Mouse (Mus musculus) liver, embryonic 14.5 days (tissue): ENCODE measurements around the gene Ugt1a6b. TPM values are rescaled to one million over a fixed set of nuclear protein-coding genes. Genes with fewer than 3 reads are reported as not detected.

Source experiments
- ATAC-seq: fragments of 200-750 bp; cut with Nextera tagmentation; 2 replicates; pipeline ENCODE4 v1.8.0; 2017; ENCODE audit warnings: moderate number of reproducible peaks, mild to moderate bottlenecking, moderate library complexity; ENCODE audit not compliant: insufficient read depth
- DNase-seq, 3 experiments: peaks; one replicate each; pipeline ENCODE4 v3.0.0-alpha.2; 2012 to 2013; ENCODE audit warnings: low read depth in 3 of 3, low spot score in 3 of 3
- H3K27ac ChIP-seq: fragments of 300-500 bp; sonication (generic); 2 replicates; pipeline ENCODE4 v1.5.1; 2014; ENCODE audit warnings: moderate library complexity, mild to moderate bottlenecking, control low read depth, inconsistent platforms
- H3K27me3 ChIP-seq: fragments of 300-500 bp; sonication (generic); 2 replicates; pipeline ENCODE4 v1.6.1; 2014; ENCODE audit warnings: mild to moderate bottlenecking, low read length, moderate library complexity; ENCODE audit not compliant: control insufficient read depth, insufficient read depth
- H3K36me3 ChIP-seq: fragments of 300-500 bp; sonication (generic); replicated peaks from 2 replicates; pipeline ENCODE4 v1.6.1; 2014; ENCODE audit warnings: low read depth; ENCODE audit not compliant: control insufficient read depth, insufficient read depth
- H3K4me1 ChIP-seq, 2 experiments: fragments of 200-500 bp in 1 of 2; fragments of 300-500 bp in 1 of 2; sonication (generic) in 1 of 2; replicated peaks; 2 replicates each; pipeline ENCODE4 v1.6.1; 2012 to 2014; ENCODE audit warnings: antibody characterized with exemption in 1 of 2, inconsistent platforms in 1 of 2, low read length in 1 of 2; ENCODE audit not compliant: control insufficient read depth in 2 of 2, insufficient read depth in 2 of 2
- H3K4me2 ChIP-seq: fragments of 300-500 bp; sonication (generic); 2 replicates; pipeline ENCODE4 v1.6.1; 2014; ENCODE audit warnings: low read depth, mild to moderate bottlenecking, control low read depth, moderate library complexity
- H3K4me3 ChIP-seq, 2 experiments: fragments of 200-500 bp in 1 of 2; fragments of 300-500 bp in 1 of 2; sonication (generic) in 1 of 2; 2 replicates each; pipeline ENCODE4 v1.5.1; 2012 to 2014; ENCODE audit warnings: low read depth in 2 of 2, low read length in 2 of 2, mild to moderate bottlenecking in 2 of 2, control low read depth in 1 of 2, inconsistent platforms in 1 of 2, moderate library complexity in 1 of 2; ENCODE audit not compliant: insufficient read depth in 1 of 2
- H3K9ac ChIP-seq: fragments of 300-500 bp; sonication (generic); replicated peaks from 2 replicates; pipeline ENCODE4 v1.6.1; 2014; ENCODE audit warnings: mild to moderate bottlenecking, control low read depth, moderate library complexity
- H3K9me3 ChIP-seq: fragments of 300-500 bp; sonication (generic); 2 replicates; pipeline ENCODE4 v1.6.1; 2016; ENCODE audit warnings: low read length, mixed read lengths; ENCODE audit not compliant: control insufficient read depth
- CTCF ChIP-seq: IDR thresholded peaks from 2 replicates; pipeline ENCODE4 v1.5.1; 2016; ENCODE audit warnings: antibody characterized with exemption, low read depth, control low read depth
- EP300 ChIP-seq: IDR thresholded peaks from 2 replicates; pipeline ENCODE4 v1.6.1; 2016; ENCODE audit warnings: antibody characterized with exemption, low read depth
- WGBS: fragments of 180-500 bp; shearing (Covaris S2); extraction: QIAGEN DNeasy Blood & Tissue Kit; methylation state at CpG from one replicate; pipeline ENCODE4 v1.1.7; 2014; ENCODE audit not compliant: insufficient replicate concordance; 5-methylcytosine and 5-hydroxymethylcytosine counted together
- polyA plus RNA-seq, 2 experiments: library from polyadenylated mRNA; depleted of rRNA in 1 of 2; stranded (reverse) in 1 of 2; unstranded in 1 of 2; fragments of >200 nt; fragmentation: Nextera tagmentation in 1 of 2; extraction: Ambion mirVana in 1 of 2; gene quantifications; 2 replicates each; pipeline versions ENCODE4 v1.2.1 to v1.2.3; 2012 to 2014

Gene Ugt1a6b
- polyA plus RNA-seq, 2 experiments, result 3.1 to 4.8 TPM

DNA sequence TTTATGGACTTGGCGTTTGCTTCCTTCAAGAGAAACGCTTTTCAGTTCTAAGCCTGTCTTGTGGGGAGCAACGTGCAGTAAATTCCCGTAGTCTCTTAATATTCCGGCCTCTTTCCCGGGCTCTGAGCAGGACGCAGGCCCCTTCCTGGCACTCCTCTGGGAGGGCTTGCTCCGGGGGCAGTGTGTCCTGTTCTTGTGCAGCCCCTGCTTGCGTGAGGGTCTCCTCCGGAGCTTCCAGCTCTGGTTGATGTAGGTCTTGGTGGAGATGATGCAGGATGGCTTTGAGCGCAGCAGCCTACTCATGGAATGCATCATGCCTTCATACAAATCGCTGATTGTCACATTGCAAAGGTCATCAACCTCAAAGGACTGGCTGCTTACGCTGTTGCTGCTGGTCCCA, 163.1 kb downstream of the Ugt1a6b start:
- no peak overlapping the region for H3K27ac ChIP-seq
- H3K9ac ChIP-seq, result no peak overlapping the region
- H3K4me2 ChIP-seq, result no peak overlapping the region
- peaks cover 0 to 14% of the 10 kb centered on the region in 2 experiments; a peak in 2 of 4 replicates for H3K4me1 ChIP-seq
- WGBS, result 82% methylated on average over 13 of the region's 13 CpGs
- no peak for DNase-seq
- H3K4me3 ChIP-seq, result no peak overlapping the region
- no peaks in the 10 kb centered on the region for H3K9me3 ChIP-seq
- TF ChIP-seq CTCF (no peak), EP300 (no peak)
- H3K27me3 ChIP-seq, result no peaks in the 10 kb centered on the region
- H3K36me3 ChIP-seq, result peaks cover 89% of the 10 kb centered on the region
- ATAC-seq, result no peak

DNA sequence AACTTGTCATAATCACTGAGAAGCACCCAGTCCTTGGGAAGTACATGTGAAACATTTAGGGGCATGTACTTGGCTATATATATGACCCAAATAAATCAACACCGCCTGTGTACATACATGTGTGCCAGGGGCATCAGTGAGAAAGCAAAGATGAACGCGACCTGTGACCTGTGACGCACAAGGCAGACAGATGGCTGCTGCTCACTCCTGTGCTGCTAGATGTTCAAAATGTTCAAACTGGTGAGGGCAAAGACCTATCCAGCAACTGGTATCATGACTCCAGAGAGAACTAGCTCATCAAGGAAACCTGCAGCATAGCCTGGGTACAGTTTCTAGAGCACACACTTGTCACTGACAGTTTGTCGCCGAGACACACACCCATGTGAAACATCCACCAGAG, 164.4 kb downstream of the Ugt1a6b start:
- Histone ChIP-seq H3K4me1 (peaks cover 0 to 1% of the 10 kb centered on the region in 2 experiments; a peak in 1 of 4 replicates), H3K9ac (no peak overlapping the region), H3K27ac (no peak overlapping the region), H3K9me3 (no peaks in the 10 kb centered on the region), H3K27me3 (no peaks in the 10 kb centered on the region), H3K36me3 (peaks cover 91% of the 10 kb centered on the region), H3K4me2 (no peak overlapping the region), H3K4me3 (no peak overlapping the region)
- no peak for TF ChIP-seq CTCF
- WGBS, result 85% methylated on average over 6 of the region's 6 CpGs
- no peak for DNase-seq
- ATAC-seq, result no peak

DNA sequence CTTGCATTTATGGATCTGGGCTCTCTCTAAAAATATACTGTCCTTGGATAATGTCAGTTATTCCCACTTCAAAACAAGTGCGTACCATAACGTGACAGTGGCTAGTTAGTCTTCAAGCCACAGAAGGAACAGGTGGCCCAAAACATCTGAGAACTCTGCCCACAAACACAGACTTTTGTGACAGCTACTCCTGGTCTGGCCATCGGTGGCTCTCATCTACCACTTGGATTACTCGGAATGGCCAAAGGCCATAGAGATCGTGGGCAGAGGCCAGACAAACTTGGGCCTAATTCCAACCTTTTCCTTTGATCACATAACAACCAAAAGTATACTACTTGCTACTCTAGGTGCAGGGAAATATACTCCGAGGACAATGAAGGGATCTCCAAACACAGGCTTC, 165.0 kb downstream of the Ugt1a6b start:
- no peak overlapping the region for H3K4me3 ChIP-seq
- 74% methylated on average over 6 of the region's 6 CpGs for WGBS
- no peak for ATAC-seq

More for the DNA sequence above, 165.0 kb downstream of the Ugt1a6b start:
- no peaks in the 10 kb centered on the region for H3K9me3 ChIP-seq
- H3K9ac ChIP-seq, result no peak overlapping the region
- DNase-seq, result no peak
- TF ChIP-seq CTCF (no peak), EP300 (no peak)
- H3K4me1 ChIP-seq, result no peaks in the 10 kb centered on the region
- H3K27me3 ChIP-seq, result no peaks in the 10 kb centered on the region
- no peak overlapping the region for H3K27ac ChIP-seq
- no peak overlapping the region for H3K4me2 ChIP-seq
- H3K36me3 ChIP-seq, result peaks cover 91% of the 10 kb centered on the region

Other genes with a start within 250 kb of the Ugt1a6b start
- gene Dgkd, start 250.0 kb upstream of the Ugt1a6b start, polyA plus RNA-seq (2012; rRNA removed), result 6.9 and 8.0 TPM in 2 replicates
- gene Dgkd, start 250.0 kb upstream of the Ugt1a6b start, polyA plus RNA-seq (2014; fragmentation: Nextera tagmentation; extraction: Ambion mirVana), result 8.1 and 10.2 TPM in 2 replicates
- gene Usp40, start 94.7 kb upstream of the Ugt1a6b start, polyA plus RNA-seq (2012; rRNA removed), result 4.0 and 4.9 TPM in 2 replicates
- gene Usp40, start 94.7 kb upstream of the Ugt1a6b start, polyA plus RNA-seq (2014; fragmentation: Nextera tagmentation; extraction: Ambion mirVana), result 4.5 and 5.3 TPM in 2 replicates
- gene Ugt1a10, start 47.9 kb upstream of the Ugt1a6b start, polyA plus RNA-seq (2012; rRNA removed), result not detected in 2 replicates
- not detected in 2 replicates for gene Ugt1a10, start 47.9 kb upstream of the Ugt1a6b start, polyA plus RNA-seq (2014; fragmentation: Nextera tagmentation; extraction: Ambion mirVana)
- 0.06 and 0.21 TPM in 2 replicates for gene Ugt1a9, start 32.5 kb upstream of the Ugt1a6b start, polyA plus RNA-seq (2012; rRNA removed)
- 0.24 and 0.34 TPM in 2 replicates for gene Ugt1a9, start 32.5 kb upstream of the Ugt1a6b start, polyA plus RNA-seq (2014; fragmentation: Nextera tagmentation; extraction: Ambion mirVana)
- gene Ugt1a8, start 15.4 kb upstream of the Ugt1a6b start, polyA plus RNA-seq (2012; rRNA removed), result not detected in 2 replicates
- gene Ugt1a8, start 15.4 kb upstream of the Ugt1a6b start, polyA plus RNA-seq (2014; fragmentation: Nextera tagmentation; extraction: Ambion mirVana), result not detected in 2 replicates
- 0.58 and 1.1 TPM in 2 replicates for gene Ugt1a7c, start 8.2 kb upstream of the Ugt1a6b start, polyA plus RNA-seq (2012; rRNA removed)
- gene Ugt1a7c, start 8.2 kb upstream of the Ugt1a6b start, polyA plus RNA-seq (2014; fragmentation: Nextera tagmentation; extraction: Ambion mirVana), result 0.97 and 1.8 TPM in 2 replicates
- gene Ugt1a6a, start 31.6 kb downstream of the Ugt1a6b start, polyA plus RNA-seq (2012; rRNA removed), result 3.5 and 3.6 TPM in 2 replicates
- gene Ugt1a6a, start 31.6 kb downstream of the Ugt1a6b start, polyA plus RNA-seq (2014; fragmentation: Nextera tagmentation; extraction: Ambion mirVana), result 7.1 and 8.2 TPM in 2 replicates
- gene Ugt1a5, start 62.8 kb downstream of the Ugt1a6b start, polyA plus RNA-seq (2012; rRNA removed), result 0.11 and 0.15 TPM in 2 replicates
- not detected in 2 replicates for gene Ugt1a5, start 62.8 kb downstream of the Ugt1a6b start, polyA plus RNA-seq (2014; fragmentation: Nextera tagmentation; extraction: Ambion mirVana)
- gene Ugt1a2, start 97.3 kb downstream of the Ugt1a6b start, polyA plus RNA-seq (2012; rRNA removed), result 0.02 and 0.03 TPM in 2 replicates
- not detected in 2 replicates for gene Ugt1a2, start 97.3 kb downstream of the Ugt1a6b start, polyA plus RNA-seq (2014; fragmentation: Nextera tagmentation; extraction: Ambion mirVana)
- gene Dnajb3, start 102.5 kb downstream of the Ugt1a6b start, polyA plus RNA-seq (2012; rRNA removed), result 5.5 and 7.9 TPM in 2 replicates
- 9.4 and 10.8 TPM in 2 replicates for gene Dnajb3, start 102.5 kb downstream of the Ugt1a6b start, polyA plus RNA-seq (2014; fragmentation: Nextera tagmentation; extraction: Ambion mirVana)
- 0.17 and 0.22 TPM in 2 replicates for gene Ugt1a1, start 108.7 kb downstream of the Ugt1a6b start, polyA plus RNA-seq (2012; rRNA removed)
- not detected in 2 replicates for gene Ugt1a1, start 108.7 kb downstream of the Ugt1a6b start, polyA plus RNA-seq (2014; fragmentation: Nextera tagmentation; extraction: Ambion mirVana)
- under 0.01 and 0.01 TPM in 2 replicates for gene Mroh2a, start 123.7 kb downstream of the Ugt1a6b start, polyA plus RNA-seq (2012; rRNA removed)
- 0.38 and 0.81 TPM in 2 replicates for gene Mroh2a, start 123.7 kb downstream of the Ugt1a6b start, polyA plus RNA-seq (2014; fragmentation: Nextera tagmentation; extraction: Ambion mirVana)
- 51.9 and 61.0 TPM in 2 replicates for gene Hjurp, start 174.4 kb downstream of the Ugt1a6b start, polyA plus RNA-seq (2012; rRNA removed)
- gene Hjurp, start 174.4 kb downstream of the Ugt1a6b start, polyA plus RNA-seq (2014; fragmentation: Nextera tagmentation; extraction: Ambion mirVana), result 38.0 and 42.9 TPM in 2 replicates
- gene Trpm8, start 174.4 kb downstream of the Ugt1a6b start, polyA plus RNA-seq (2012; rRNA removed), result not detected in 2 replicates
- gene Trpm8, start 174.4 kb downstream of the Ugt1a6b start, polyA plus RNA-seq (2014; fragmentation: Nextera tagmentation; extraction: Ambion mirVana), result not detected in 2 replicates